Mouse (Mus musculus): ENCODE measurements at regions not wholly inside any gene's neighbourhood (a gene's known extent, or its start where the extent isn't known, plus 50 kb on each side); places are given as distances from the start of the nearest gene placed in this dataset.

GRCm38 (mm10) chr12:106445976-106446375, 435.9 kb downstream of the Vrk1 start:
- 60% methylated on average over 10 of the region's 10 CpGs for WGBS
- no peak overlapping the region for H3K4me2 ChIP-seq
- no peak overlapping the region for H3K9ac ChIP-seq
- no peak overlapping the region for H3K27ac ChIP-seq
- no peaks in the 10 kb centered on the region for H3K36me3 ChIP-seq
- no peaks in the 10 kb centered on the region for H3K9me3 ChIP-seq
- H3K4me3 ChIP-seq (replicated peaks) = no peak overlapping the region
- no peak for ATAC-seq (ENCODE audit: insufficient read depth, low FRiP score, low read depth)
- H3K27me3 ChIP-seq (replicated peaks) = no peaks in the 10 kb centered on the region
- H3K4me1 ChIP-seq = no peaks in the 10 kb centered on the region

- H3K9ac ChIP-seq = no peak overlapping the region
- ATAC-seq (ENCODE audit: insufficient read depth, low FRiP score, low read depth) = no peak
- H3K4me2 ChIP-seq = no peak overlapping the region
- H3K9me3 ChIP-seq = no peaks in the 10 kb centered on the region
- no peaks in the 10 kb centered on the region for H3K27me3 ChIP-seq (replicated peaks)
- no peak overlapping the region for H3K27ac ChIP-seq
- no peaks in the 10 kb centered on the region for H3K36me3 ChIP-seq
- H3K4me3 ChIP-seq (replicated peaks) = no peak overlapping the region
- WGBS = 67% methylated on average over 20 of the region's 20 CpGs
- no peaks in the 10 kb centered on the region for H3K4me1 ChIP-seq
Measured at GRCm38 (mm10) chr12:106446876-106447532, 437.0 kb downstream of the Vrk1 start.

DNA sequence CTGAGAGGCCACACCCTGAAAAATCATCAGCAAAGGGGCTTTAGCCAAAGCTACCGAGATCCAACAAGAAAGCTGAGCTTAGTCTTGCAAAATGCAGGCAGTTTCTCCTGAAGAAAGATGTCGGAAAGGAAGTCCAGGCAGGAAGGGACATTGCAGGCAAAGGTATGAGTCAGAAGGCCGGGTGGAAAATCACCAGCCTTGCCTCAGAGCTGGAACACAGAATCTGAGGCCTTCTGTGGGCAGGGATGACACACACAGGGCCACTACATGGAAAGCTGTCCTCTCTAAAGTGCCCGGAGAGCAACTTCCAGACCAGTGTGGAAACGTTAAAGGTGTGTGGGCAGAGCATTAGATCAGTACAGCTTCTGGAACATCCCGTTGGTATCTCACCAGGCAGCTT, 438.5 kb downstream of the Vrk1 start:
- Histone ChIP-seq H3K9me3 (no peaks in the 10 kb centered on the region), H3K4me1 (no peaks in the 10 kb centered on the region), H3K4me2 (no peak overlapping the region), H3K9ac (no peak overlapping the region), H3K27ac (no peak overlapping the region), H3K27me3 (replicated peaks) (no peaks in the 10 kb centered on the region), H3K36me3 (no peaks in the 10 kb centered on the region), H3K4me3 (replicated peaks) (no peak overlapping the region)
- 75% methylated on average over 6 of the region's 6 CpGs for WGBS
- no peak for ATAC-seq (ENCODE audit: insufficient read depth, low FRiP score, low read depth)

DNA sequence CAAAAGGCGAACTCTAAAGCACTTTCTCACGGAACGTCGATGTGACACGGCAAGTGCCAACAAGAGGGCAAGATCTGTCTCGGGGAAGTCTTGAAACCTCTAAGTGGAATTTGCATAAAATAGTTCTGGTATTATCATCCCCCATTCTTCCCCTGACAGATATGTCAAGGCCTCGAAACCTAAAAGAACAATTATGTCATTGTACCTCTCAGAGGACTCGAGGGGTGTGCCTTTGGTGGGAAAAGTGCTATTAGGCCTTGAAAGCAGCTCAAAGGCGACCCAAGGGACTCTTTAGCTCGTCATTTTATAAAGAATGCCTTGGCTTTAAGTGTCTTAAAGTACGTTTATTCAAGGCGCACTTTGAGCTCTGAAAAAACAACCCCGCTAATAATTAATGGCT, 443.5 kb downstream of the Vrk1 start:
- no peak for ATAC-seq (ENCODE audit: insufficient read depth, low FRiP score, low read depth)

DNA sequence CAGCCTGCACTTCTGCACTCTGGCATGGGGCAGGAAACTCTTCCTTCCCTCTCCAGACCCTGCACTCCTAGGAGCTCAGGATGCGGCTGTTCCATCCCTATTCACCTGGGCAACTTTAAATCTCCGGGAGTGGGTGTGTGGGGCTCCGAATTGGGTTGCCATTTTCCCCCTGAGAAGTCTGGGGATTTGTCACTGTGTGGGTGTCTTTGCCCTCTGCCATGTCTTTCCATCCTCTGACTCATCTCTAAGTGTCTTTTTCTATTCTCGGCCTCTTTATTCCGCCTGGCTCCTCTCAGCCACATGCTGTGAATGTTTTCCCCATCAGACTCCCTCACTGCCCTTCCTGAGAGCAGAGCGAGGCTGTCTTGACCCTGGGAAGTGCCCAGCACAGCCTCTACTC, 448.2 kb downstream of the Vrk1 start:
- no peaks in the 10 kb centered on the region for H3K36me3 ChIP-seq
- H3K27me3 ChIP-seq (replicated peaks) = no peaks in the 10 kb centered on the region
- H3K9ac ChIP-seq = no peak overlapping the region
- 57% methylated on average over 6 of the region's 6 CpGs for WGBS
- no peak overlapping the region for H3K4me3 ChIP-seq (replicated peaks)
- H3K9me3 ChIP-seq = no peaks in the 10 kb centered on the region
- H3K27ac ChIP-seq = no peak overlapping the region
- no peaks in the 10 kb centered on the region for H3K4me1 ChIP-seq
- no peak overlapping the region for H3K4me2 ChIP-seq
- no peak for ATAC-seq (ENCODE audit: insufficient read depth, low FRiP score, low read depth)

More for the DNA sequence above, 443.5 kb downstream of the Vrk1 start:
- Histone ChIP-seq H3K36me3 (no peaks in the 10 kb centered on the region), H3K9me3 (no peaks in the 10 kb centered on the region), H3K4me3 (replicated peaks) (no peak overlapping the region), H3K4me2 (no peak overlapping the region), H3K9ac (no peak overlapping the region), H3K4me1 (no peaks in the 10 kb centered on the region), H3K27me3 (replicated peaks) (no peaks in the 10 kb centered on the region), H3K27ac (no peak overlapping the region)
- WGBS = 64% methylated on average over 13 of the region's 13 CpGs

DNA sequence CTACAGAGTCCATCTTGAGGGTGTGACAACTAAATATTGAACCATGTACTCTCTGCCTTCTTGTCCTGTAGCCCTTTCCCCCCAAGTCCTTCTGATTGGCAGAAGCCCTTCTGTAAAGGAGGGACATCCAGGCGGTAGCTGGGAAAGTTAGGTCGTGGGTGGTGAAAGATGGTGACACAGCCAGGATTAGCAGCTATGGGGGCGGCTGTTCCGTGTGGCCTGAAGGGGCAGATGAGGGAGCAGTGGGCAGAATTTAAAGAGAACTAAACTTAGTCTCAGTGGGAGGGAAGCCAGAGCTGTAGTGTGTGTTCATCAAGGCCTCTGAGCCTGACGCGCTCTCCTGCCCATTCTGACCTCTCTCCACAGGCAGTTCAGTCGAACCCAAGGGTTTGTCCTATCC, 450.6 kb downstream of the Vrk1 start:
- Histone ChIP-seq H3K4me1 (no peaks in the 10 kb centered on the region), H3K9me3 (no peaks in the 10 kb centered on the region), H3K36me3 (no peaks in the 10 kb centered on the region), H3K4me2 (no peak overlapping the region), H3K27me3 (replicated peaks) (no peaks in the 10 kb centered on the region), H3K27ac (no peak overlapping the region), H3K4me3 (replicated peaks) (no peak overlapping the region), H3K9ac (no peak overlapping the region)
- WGBS = 83% methylated on average over 7 of the region's 7 CpGs
- ATAC-seq (ENCODE audit: insufficient read depth, low FRiP score, low read depth) = no peak

- H3K36me3 ChIP-seq = no peaks in the 10 kb centered on the region
- H3K27me3 ChIP-seq (replicated peaks) = no peaks in the 10 kb centered on the region
- ATAC-seq (ENCODE audit: insufficient read depth, low FRiP score, low read depth) = no peak
- no peaks in the 10 kb centered on the region for H3K4me1 ChIP-seq
- no peak overlapping the region for H3K4me2 ChIP-seq
- WGBS = 20% methylated on average over 3 of the region's 3 CpGs
- no peak overlapping the region for H3K9ac ChIP-seq
- H3K9me3 ChIP-seq = no peaks in the 10 kb centered on the region
- H3K4me3 ChIP-seq (replicated peaks) = no peak overlapping the region
- H3K27ac ChIP-seq = no peak overlapping the region
Measured at GRCm38 (mm10) chr12:106462281-106462680, 452.3 kb downstream of the Vrk1 start.

- no peaks in the 10 kb centered on the region for H3K27me3 ChIP-seq (replicated peaks)
- H3K9me3 ChIP-seq = no peaks in the 10 kb centered on the region
- H3K4me3 ChIP-seq (replicated peaks) = no peak overlapping the region
- no peak overlapping the region for H3K27ac ChIP-seq
- no peaks in the 10 kb centered on the region for H3K36me3 ChIP-seq
- no peak overlapping the region for H3K4me2 ChIP-seq
- no peaks in the 10 kb centered on the region for H3K4me1 ChIP-seq
- WGBS = 22% methylated on average over 11 of the region's 11 CpGs
- no peak for ATAC-seq (ENCODE audit: insufficient read depth, low FRiP score, low read depth)
- H3K9ac ChIP-seq = no peak overlapping the region
Measured at GRCm38 (mm10) chr12:106464701-106465100, 454.7 kb downstream of the Vrk1 start.

DNA sequence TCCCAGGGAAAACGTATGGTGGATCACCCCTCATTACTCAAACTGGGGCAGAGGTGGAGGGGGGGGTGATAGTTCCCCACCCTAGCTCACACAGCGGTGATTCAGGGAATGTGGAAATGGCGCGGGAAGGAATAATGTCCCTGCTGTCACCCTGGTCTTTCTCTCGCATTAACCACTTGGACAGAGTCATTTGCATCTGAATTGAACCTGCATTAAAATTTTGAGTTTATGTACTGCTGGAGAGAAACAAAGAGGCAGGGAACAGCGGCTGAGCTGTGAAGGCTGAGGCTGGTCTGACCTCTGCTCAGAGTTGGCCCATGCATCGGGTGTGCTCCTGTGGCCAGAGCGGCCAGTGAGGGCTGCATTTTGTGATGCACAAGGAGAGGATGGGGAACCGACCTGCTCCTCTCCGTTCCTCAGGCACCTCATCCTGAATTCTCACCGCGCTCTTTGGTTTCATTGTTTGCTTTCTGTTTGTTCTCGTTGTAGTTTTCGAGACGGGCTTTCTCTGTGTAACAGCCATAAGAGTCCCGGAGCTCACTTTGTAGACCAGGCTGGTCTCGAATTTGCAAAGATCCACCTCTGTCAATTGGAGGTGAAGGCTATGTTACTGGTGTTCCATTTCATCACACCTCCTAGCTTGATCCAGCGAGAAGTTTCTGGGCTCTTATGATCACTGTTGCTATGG, 458.3 kb downstream of the Vrk1 start:
- Histone ChIP-seq H3K36me3 (no peaks in the 10 kb centered on the region), H3K27ac (no peak overlapping the region), H3K4me2 (no peak overlapping the region), H3K4me1 (no peaks in the 10 kb centered on the region), H3K4me3 (replicated peaks) (no peak overlapping the region), H3K9me3 (no peaks in the 10 kb centered on the region), H3K27me3 (replicated peaks) (no peaks in the 10 kb centered on the region), H3K9ac (no peak overlapping the region)
- WGBS = 54% methylated on average over 18 of the region's 18 CpGs
- ATAC-seq (ENCODE audit: insufficient read depth, low FRiP score, low read depth) = no peak

GRCm38 (mm10) chr12:106474501-106475165, 464.6 kb downstream of the Vrk1 start:
- no peaks in the 10 kb centered on the region for H3K36me3 ChIP-seq

DNA sequence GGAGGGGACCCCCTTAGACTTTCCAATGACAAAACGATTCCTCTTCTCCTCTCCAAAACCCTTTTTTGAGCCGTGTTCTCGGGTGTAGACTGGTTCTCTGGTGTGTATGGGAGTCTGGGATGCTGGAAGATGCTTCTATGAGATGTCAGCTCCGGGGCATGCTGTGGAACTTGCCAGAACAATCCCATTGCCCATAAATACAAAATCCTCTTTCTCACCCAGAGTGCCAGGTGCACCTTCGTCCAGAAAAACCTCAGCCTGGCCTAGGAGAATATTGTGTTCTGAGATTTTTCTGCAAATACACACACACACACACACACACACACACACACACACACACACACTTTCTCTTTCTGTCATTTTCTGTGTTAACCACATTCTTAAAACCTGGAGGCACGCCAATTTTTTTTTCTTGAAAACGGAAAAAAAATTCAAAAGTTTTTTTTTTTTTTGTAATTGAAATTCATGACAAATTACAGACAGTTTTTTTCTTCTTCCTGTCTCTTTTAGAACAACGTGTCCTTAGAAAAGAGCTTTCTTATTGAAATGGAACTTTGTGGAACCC, 465.5 kb downstream of the Vrk1 start:
- 59% methylated on average over 8 of the region's 8 CpGs for WGBS
- Histone ChIP-seq H3K27me3 (replicated peaks) (peaks cover 30% of the 10 kb centered on the region), H3K9me3 (no peaks in the 10 kb centered on the region), H3K4me1 (no peaks in the 10 kb centered on the region), H3K36me3 (no peaks in the 10 kb centered on the region), H3K4me2 (no peak overlapping the region), H3K4me3 (replicated peaks) (no peak overlapping the region), H3K9ac (no peak overlapping the region), H3K27ac (no peak overlapping the region)
- no peak for ATAC-seq (ENCODE audit: insufficient read depth, low FRiP score, low read depth)

More at GRCm38 (mm10) chr12:106474501-106475165, 464.6 kb downstream of the Vrk1 start:
- Histone ChIP-seq H3K4me3 (replicated peaks) (no peak overlapping the region), H3K27ac (no peak overlapping the region), H3K9ac (no peak overlapping the region), H3K27me3 (replicated peaks) (peaks cover 24% of the 10 kb centered on the region), H3K4me2 (no peak overlapping the region), H3K4me1 (no peaks in the 10 kb centered on the region), H3K9me3 (no peaks in the 10 kb centered on the region)
- 11% methylated on average over 24 of the region's 24 CpGs for WGBS
- no peak for ATAC-seq (ENCODE audit: insufficient read depth, low FRiP score, low read depth)

- ATAC-seq (ENCODE audit: insufficient read depth, low FRiP score, low read depth) = no peak
- WGBS = 30% methylated on average over 8 of the region's 8 CpGs
- Histone ChIP-seq H3K4me2 (no peak overlapping the region), H3K36me3 (no peaks in the 10 kb centered on the region), H3K27me3 (replicated peaks) (peaks cover 46% of the 10 kb centered on the region), H3K4me1 (no peaks in the 10 kb centered on the region), H3K9me3 (no peaks in the 10 kb centered on the region), H3K27ac (no peak overlapping the region), H3K9ac (no peak overlapping the region), H3K4me3 (replicated peaks) (no peak overlapping the region)
Measured at GRCm38 (mm10) chr12:106477040-106477665, 467.1 kb downstream of the Vrk1 start.
